Mouse (Mus musculus): ENCODE measurements around the gene Fam210b. TPM values are rescaled to one million over a fixed set of nuclear protein-coding genes. Genes with fewer than 3 reads are reported as not detected.

Gene Fam210b
- 10 to 100 TPM; 11.8 to 17.6 TPM for polyA plus RNA-seq (2017; shearing (Covaris generic))

GRCm38 (mm10) chr2:172345258-172345738, at the start of gene Fam210b:
Fam210b (plus strand) TSS chr2:172345565.

GRCm38 (mm10) chr2:172370411-172371223, 25.3 kb downstream of the Fam210b start, which contains the start of the genes Aurka and Cstf1:
Aurka (minus strand) TSS chr2:172370535.
Cstf1 (plus strand) TSS chr2:172370681.

GRCm38 (mm10) chr2:172393391-172394051, 48.2 kb downstream of the Fam210b start, which contains the start of gene Cass4:
Cass4 (plus strand) TSS chr2:172393794.

Other genes with a start within 250 kb of the Fam210b start
- under 1 TPM in 1 of 2 experiments, not detected in 1; 0.15 TPM for gene Mc3r, start 97.1 kb upstream of the Fam210b start, polyA plus RNA-seq (2017; shearing (Covaris generic))
- gene Aurka, start 25.0 kb downstream of the Fam210b start, polyA plus RNA-seq (2017; shearing (Covaris generic)) = 1 to 10 TPM; 9.5 to 9.7 TPM
- 10 to 100 TPM; 30.5 to 33.7 TPM for gene Cstf1, start 25.1 kb downstream of the Fam210b start, polyA plus RNA-seq (2017; shearing (Covaris generic))
- 1 to 10 TPM; 2.9 to 9.8 TPM for gene Cass4, start 48.2 kb downstream of the Fam210b start, polyA plus RNA-seq (2017; shearing (Covaris generic))
- 100 to 1,000 TPM; 123 to 138 TPM for gene Rtf2, start 95.0 kb downstream of the Fam210b start, polyA plus RNA-seq (2017; shearing (Covaris generic))
- 1 to 10 TPM; 3.1 to 3.4 TPM for gene Gcnt7, start 113.0 kb downstream of the Fam210b start, polyA plus RNA-seq (2017; shearing (Covaris generic))
- gene Fam209, start 127.0 kb downstream of the Fam210b start, polyA plus RNA-seq (2017; shearing (Covaris generic)) = 1 to 10 TPM; 1.1 to 1.4 TPM
- under 1 TPM in 1 of 2 experiments, not detected in 1; 0.26 TPM for gene Tfap2c, start 204.0 kb downstream of the Fam210b start, polyA plus RNA-seq (2017; shearing (Covaris generic))

Data from activated CD4-positive, CD25-positive, alpha-beta regulatory T cell (primary cell).